Mouse (Mus musculus): Measurements from ENCODE around the gene Exoc7. TPM values are rescaled to one million over a fixed set of nuclear protein-coding genes. Genes with fewer than 3 reads are reported as not detected.
A peak's percentile ranks its signal among the peaks of the same experiment; 100 is the strongest.

Gene Exoc7
- polyA plus RNA-seq, 1 experiment from 2014 or later, result 31.8 TPM

DNA sequence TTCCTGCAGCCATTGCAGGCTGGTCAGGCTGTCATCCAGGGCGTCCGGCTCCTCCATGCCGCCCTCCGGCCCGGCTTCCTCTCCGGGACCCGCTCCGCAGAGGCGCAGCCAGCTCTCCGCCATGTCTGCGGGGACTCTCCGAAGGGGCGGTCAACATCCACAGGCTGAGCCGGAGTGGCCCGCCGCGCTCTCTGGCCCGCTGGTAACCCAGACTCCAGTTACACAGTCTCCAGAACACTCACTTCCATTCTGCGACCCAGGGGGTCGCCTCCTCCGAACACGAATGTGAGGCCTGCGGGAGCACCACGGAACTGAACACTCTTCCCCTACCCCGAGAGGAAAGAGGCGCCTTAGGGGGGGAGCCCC is 27.4 kb upstream of the Exoc7 start:
- ATAC-seq, result no peak
- Histone ChIP-seq H3K27me3 (replicated peaks) (peaks cover 79% of the 10 kb centered on the region), H3K36me3 (no peaks in the 10 kb centered on the region), H3K4me1 (peaks cover 38% of the 10 kb centered on the region), H3K27ac (no peak overlapping the region), H3K9me3 (replicated peaks) (no peaks in the 10 kb centered on the region), H3K4me2 (peak overlapping the region; percentile 98), H3K9ac (no peak overlapping the region), H3K4me3 (peak overlapping the region; percentile 67)
- 5% methylated on average over 26 of the region's 26 CpGs for WGBS (ENCODE audit: insufficient replicate concordance)

DNA sequence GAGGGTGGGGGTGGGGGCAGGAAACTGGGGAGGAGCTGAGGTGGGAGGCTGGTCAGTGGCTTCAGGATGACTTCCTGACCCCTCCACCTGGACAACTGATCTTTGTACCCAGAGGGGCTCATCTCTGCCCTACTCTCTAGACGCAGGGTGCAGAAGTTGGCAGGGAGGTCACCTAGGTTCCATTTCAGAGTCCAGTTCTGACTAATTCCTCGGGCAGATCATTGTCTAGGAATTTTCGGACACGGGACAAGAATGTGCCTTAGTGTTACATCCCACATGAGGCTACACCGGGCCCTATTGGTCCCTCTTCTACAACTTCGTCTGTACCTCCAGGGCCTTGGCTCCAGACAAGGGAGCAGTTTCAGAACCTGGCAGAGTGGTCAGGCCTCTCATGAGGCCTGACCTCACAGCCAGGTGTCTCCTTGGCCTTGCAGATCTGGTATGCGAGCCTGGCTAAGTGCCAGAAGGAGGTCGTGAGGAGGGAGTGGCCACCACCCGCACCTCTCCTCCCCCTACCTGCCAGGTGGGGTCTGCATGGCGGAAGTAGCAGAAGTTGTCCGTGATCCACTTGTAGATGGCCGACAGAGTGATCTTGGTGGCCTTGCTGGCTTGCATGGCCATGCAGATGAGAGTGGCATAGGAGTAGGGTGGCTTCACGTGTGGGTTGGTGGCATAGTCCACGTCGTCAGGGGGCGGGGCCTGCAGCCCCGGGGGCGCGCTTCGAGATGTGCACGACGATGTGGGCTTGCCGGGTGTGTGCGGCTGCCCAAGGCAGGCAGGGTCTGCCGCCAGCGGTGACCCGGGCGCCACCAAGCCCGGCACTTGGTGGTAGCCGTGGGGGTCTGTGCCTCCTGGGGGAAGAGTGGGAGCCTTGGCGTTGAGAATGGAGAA is 26.7 kb upstream of the Exoc7 start:
- WGBS (ENCODE audit: insufficient replicate concordance), result 29% methylated on average over 31 of the region's 31 CpGs
- H3K4me2 ChIP-seq, result peak overlapping the region; percentile 98
- H3K27ac ChIP-seq, result peak overlapping the region; percentile 65; the same call in 1 of the 2 replicates
- H3K4me1 ChIP-seq, result peaks cover 38% of the 10 kb centered on the region
- no peaks in the 10 kb centered on the region for H3K36me3 ChIP-seq
- H3K9me3 ChIP-seq (replicated peaks), result no peaks in the 10 kb centered on the region
- no peak overlapping the region for H3K9ac ChIP-seq
- H3K27me3 ChIP-seq (replicated peaks), result peaks cover 77% of the 10 kb centered on the region
- no peak for ATAC-seq
- peak overlapping the region; percentile 67 for H3K4me3 ChIP-seq

DNA sequence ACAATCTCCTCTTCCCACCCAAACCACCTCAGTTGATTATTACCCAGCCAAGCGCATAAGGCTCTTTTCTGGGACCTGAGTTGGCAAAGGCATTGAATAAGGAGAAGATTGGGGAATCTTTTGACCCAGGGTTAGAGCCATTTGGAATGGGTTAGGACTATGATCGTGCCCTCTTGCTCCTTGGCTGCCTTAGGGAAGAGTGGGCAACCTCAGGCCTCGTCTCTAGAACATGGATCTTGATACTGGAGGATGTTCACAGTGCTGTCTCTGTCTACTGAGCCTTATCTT is 25.9 kb upstream of the Exoc7 start:
- ATAC-seq, result no peak; the same call in 1 of the 2 replicates
- WGBS (ENCODE audit: insufficient replicate concordance), result 58% methylated on average over 3 of the region's 3 CpGs
- Histone ChIP-seq H3K4me2 (peak overlapping the region; percentile 98), H3K4me3 (no peak overlapping the region), H3K27me3 (replicated peaks) (peaks cover 69% of the 10 kb centered on the region), H3K9me3 (replicated peaks) (no peaks in the 10 kb centered on the region), H3K9ac (no peak overlapping the region), H3K36me3 (no peaks in the 10 kb centered on the region), H3K4me1 (peaks cover 38% of the 10 kb centered on the region), H3K27ac (peak overlapping the region; percentile 65)

DNA sequence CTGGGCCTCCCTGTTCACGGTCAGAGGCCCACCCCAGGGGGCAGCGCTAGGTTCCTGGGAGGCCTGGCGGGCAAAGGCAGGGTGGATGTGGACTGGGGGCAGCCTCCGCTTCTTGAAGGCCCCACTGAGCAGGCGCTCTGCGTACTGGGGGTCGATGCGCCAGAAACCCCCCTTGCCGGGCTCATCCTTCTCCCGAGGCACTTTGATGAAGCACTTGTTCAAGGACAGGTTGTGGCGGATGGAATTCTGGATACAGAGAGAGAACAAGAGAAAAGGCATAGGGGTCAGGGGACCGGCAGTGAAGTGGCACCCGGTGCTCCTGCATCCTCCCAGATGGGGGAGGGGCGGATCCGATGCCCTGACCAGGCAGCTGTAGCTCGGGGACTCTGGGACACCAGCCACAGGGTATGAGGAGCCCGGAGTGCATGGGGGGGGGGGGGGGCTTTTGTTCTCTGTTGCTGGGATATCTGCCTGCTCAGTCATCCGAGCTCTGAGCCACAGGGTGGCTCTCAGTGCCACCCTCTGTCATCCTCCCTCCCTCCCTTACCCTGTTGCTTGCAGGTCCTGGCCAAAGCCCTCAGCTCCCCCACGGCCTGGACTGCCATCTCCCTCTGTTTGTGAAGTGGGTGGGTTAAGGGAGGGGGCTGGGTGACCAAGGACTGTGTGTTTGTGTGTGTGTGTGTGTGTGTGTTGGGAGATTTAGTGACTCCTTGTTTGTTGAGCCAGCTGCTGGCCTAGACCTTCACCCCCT is 25.4 kb upstream of the Exoc7 start:
- H3K27ac ChIP-seq, result 0 out of 2 replicates have a peak overlapping the region, but pooled peaks have one; percentile 33
- H3K9ac ChIP-seq, result no peak overlapping the region
- ATAC-seq, result no peak; the same call in 1 of the 2 replicates
- H3K4me3 ChIP-seq, result no peak overlapping the region
- no peaks in the 10 kb centered on the region for H3K9me3 ChIP-seq (replicated peaks)
- 51% methylated on average over 19 of the region's 19 CpGs for WGBS (ENCODE audit: insufficient replicate concordance)
- H3K4me1 ChIP-seq, result peaks cover 38% of the 10 kb centered on the region
- peak overlapping the region; percentile 98 for H3K4me2 ChIP-seq
- H3K36me3 ChIP-seq, result no peaks in the 10 kb centered on the region
- H3K27me3 ChIP-seq (replicated peaks), result peaks cover 64% of the 10 kb centered on the region

DNA sequence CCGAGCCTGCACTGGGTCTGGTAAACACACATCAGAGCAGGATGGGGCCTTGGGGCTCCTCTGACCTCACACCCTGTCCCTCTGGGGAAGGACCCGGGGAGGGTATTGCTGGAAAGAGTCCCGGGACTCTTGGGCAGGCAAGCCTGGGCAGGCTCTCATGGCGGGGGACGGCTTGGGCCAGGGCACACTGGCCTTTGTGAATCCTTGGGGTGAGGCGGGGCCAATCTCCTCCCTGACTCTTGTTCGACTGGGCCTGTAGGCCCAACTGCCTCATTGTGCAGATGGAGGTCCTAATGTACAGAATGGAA is 23.1 kb upstream of the Exoc7 start:
- peaks cover 41% of the 10 kb centered on the region for H3K27me3 ChIP-seq (replicated peaks)
- H3K4me3 ChIP-seq, result no peak overlapping the region
- H3K36me3 ChIP-seq, result no peaks in the 10 kb centered on the region
- no peak overlapping the region for H3K27ac ChIP-seq
- H3K9ac ChIP-seq, result no peak overlapping the region
- no peaks in the 10 kb centered on the region for H3K9me3 ChIP-seq (replicated peaks)
- 61% methylated on average over 7 of the region's 7 CpGs for WGBS (ENCODE audit: insufficient replicate concordance)
- H3K4me1 ChIP-seq, result peaks cover 26% of the 10 kb centered on the region
- H3K4me2 ChIP-seq, result no peak overlapping the region
- ATAC-seq, result no peak

DNA sequence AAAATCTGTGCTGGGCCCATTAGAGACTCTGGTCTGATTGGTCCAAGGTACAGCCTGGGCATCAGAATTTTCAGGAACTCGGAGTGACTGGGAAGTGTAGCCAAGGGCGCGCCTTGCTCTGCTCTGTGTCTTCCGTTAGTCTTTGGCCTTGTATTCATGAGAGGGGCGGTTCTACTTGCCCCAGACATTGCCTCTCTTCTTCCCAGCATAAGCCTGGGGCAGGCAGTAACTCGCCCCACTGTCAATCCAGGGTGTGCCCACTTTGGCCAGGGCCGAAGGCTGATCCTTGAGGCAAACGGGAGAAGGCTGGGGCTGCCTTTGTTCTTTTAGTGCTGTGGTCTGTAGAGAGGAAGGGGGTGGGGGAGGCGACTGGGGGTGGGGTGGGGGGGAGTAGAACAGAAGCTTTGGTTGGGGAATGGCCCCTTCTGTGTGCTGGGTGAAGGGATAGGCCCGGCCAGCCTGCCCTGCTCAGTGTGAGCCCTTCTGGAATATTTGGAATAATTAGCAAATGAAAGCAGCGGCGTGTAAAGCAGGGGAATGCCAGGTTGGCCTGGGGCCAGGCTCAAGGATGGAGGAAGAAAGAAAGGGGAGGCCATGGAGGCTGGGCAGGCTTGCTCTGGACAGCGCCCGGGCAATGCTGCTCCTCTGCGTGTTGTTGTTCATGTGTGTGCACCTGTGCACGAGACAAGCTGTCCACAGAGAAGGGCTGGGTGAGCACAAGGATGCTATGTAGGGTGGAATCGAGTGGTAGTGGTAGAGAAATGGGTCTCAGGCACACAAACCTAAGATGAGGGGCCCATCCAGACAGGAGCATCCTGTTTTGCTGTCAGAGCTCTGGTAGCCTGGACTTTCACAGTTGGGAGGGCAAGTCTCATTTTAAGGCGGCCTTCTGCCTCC is 22.5 kb upstream of the Exoc7 start:
- no peak overlapping the region for H3K9ac ChIP-seq
- peaks cover 35% of the 10 kb centered on the region for H3K27me3 ChIP-seq (replicated peaks)
- 62% methylated on average over 18 of the region's 18 CpGs for WGBS (ENCODE audit: insufficient replicate concordance)
- H3K9me3 ChIP-seq (replicated peaks), result no peaks in the 10 kb centered on the region
- no peak overlapping the region for H3K4me3 ChIP-seq
- no peak for ATAC-seq
- H3K4me1 ChIP-seq, result peaks cover 21% of the 10 kb centered on the region
- no peak overlapping the region for H3K27ac ChIP-seq
- H3K36me3 ChIP-seq, result no peaks in the 10 kb centered on the region
- H3K4me2 ChIP-seq, result no peak overlapping the region

DNA sequence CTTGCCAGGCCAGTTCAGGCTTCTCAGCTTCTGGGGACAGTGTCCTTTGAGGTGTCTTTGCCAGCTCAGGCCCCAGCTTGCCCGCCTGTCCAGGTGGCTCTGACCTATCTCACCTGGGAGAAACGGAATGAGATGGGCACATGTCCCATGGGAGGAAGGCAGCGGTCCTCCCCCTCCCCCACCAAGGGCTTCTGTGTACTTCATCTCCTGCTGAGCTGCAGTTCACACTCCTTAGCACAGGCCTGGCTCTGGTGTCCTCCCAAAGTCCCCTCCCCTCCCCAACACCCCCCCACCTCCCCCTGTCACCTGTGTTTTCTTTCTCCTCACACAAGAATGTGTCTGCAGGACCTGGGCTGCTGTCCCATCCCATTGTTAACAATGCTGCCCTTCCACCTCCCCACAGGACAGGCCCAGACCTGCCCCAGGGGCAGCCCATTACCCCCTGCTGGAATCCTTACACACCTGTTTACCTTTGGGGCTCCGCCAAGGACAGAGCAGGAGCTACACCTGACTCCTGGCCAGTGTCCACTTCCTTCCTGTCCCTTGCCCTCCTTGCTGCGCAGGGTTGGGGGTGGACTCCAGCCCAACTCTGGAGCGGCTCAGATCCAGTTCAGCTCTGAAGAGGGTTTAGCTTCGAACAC is 20.1 kb upstream of the Exoc7 start:
- H3K36me3 ChIP-seq, result no peaks in the 10 kb centered on the region
- H3K4me3 ChIP-seq, result no peak overlapping the region
- H3K4me2 ChIP-seq, result no peak overlapping the region
- 62% methylated on average over 7 of the region's 7 CpGs for WGBS (ENCODE audit: insufficient replicate concordance)
- no peak overlapping the region for H3K27ac ChIP-seq
- ATAC-seq, result no peak
- peaks cover 10% of the 10 kb centered on the region for H3K27me3 ChIP-seq (replicated peaks)
- H3K9me3 ChIP-seq (replicated peaks), result no peaks in the 10 kb centered on the region
- H3K4me1 ChIP-seq, result peaks cover 6% of the 10 kb centered on the region
- no peak overlapping the region for H3K9ac ChIP-seq

DNA sequence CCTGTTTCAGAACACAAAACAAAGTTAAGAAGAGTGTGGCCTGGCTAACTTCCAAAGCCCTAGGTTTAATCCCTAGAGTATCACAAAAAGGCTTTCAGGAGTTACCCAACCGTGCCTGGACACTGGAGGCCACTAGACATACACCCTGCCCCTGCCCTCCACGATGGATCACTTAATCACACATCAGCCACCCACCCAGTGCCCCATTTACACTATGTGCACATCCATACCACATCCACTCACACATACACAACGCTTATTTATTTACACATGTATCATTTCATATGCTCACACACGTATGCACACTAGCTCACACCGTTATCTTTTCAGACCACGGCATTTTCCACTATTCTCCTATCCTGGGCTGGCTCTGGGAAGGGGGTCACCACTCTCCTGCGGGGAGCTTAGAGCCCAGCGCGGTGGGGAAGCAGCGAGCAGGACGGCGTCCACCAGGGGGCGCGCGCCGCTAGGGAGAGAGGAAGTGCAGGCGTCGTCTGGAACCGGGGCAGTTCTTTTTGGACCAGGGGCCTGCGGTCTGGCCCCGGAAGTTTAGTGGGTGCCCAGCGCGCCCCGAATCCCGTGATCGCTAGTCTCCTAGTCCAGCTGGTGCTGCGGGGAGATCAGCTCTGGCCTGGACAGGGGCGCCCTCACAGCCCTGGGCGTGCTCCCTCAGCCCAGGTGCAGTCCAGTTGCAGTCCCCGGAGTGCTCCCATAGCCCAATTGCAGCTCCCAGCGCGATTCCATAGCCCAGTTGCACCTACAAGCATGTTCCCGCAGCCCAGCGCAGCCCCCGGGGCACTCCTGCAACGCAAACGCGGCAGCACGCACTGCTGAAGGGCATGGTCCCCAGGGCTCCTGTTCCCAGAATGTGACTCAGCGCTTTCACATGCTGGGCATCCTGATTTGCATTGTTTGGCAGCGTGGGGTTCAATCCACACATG is 12.0 kb upstream of the Exoc7 start:
- peak; percentile 78 for ATAC-seq
- WGBS (ENCODE audit: insufficient replicate concordance), result 5% methylated on average over 41 of the region's 41 CpGs
- no peak overlapping the region; the same call in 1 of the 2 replicates for H3K27ac ChIP-seq

DNA sequence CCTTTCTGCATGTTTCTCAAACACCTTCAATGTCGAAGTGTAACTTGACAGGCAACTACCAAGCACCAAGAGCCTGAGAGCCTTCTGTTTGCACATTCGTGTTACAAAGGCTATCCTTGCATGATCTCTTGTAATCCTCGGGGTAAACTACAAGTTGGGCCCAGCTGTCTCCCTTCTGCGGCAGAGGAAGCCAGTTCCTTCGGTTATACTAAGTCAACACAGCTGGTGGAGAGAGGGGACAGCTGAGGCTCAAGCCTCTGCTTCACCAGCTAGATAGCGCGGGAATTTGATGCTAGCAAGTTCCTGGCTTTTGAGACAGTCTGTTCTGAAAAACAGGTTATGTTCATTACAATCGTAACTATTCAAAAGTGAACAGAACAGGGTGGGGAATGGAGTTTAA is 5.3 kb upstream of the Exoc7 start:
- Histone ChIP-seq H3K36me3 (no peaks in the 10 kb centered on the region), H3K9ac (no peak overlapping the region), H3K9me3 (replicated peaks) (no peaks in the 10 kb centered on the region), H3K4me2 (no peak overlapping the region), H3K4me3 (no peak overlapping the region), H3K4me1 (peaks cover 27% of the 10 kb centered on the region), H3K27me3 (replicated peaks) (peaks cover 9% of the 10 kb centered on the region), H3K27ac (no peak overlapping the region)
- 61% methylated on average over 8 of the region's 8 CpGs for WGBS (ENCODE audit: insufficient replicate concordance)
- ATAC-seq, result no peak

More for the DNA sequence above, 12.0 kb upstream of the Exoc7 start:
- H3K4me3 ChIP-seq, result peak overlapping the region; percentile 55
- no peaks in the 10 kb centered on the region for H3K9me3 ChIP-seq (replicated peaks)
- H3K27me3 ChIP-seq (replicated peaks), result peaks cover 31% of the 10 kb centered on the region
- H3K9ac ChIP-seq, result peak overlapping the region; percentile 72
- H3K4me1 ChIP-seq, result peaks cover 7% of the 10 kb centered on the region
- no peaks in the 10 kb centered on the region for H3K36me3 ChIP-seq
- H3K4me2 ChIP-seq, result peak overlapping the region; percentile 91

DNA sequence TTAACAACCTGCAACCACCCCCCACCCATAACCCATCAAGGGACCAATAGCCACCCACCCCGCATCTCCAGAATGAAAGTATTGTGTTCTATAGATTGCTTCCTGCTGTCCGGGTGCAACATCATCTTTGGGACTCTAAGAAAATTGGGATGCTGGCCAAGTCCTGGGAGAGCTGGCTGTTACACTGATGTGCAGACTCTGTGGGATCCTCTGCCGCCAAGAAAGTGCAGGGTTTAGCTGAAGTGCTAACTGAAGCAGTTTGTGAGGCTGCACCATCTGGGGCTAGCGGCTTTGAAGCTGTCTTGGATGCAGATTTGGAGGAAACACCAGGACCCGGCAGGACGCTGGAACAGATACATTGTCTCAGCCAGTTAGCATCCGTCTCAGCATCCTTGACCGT is 4.1 kb upstream of the Exoc7 start:
- H3K9ac ChIP-seq, result no peak overlapping the region
- no peaks in the 10 kb centered on the region; the same call in 1 of the 2 replicates for H3K27me3 ChIP-seq (replicated peaks)
- no peak overlapping the region for H3K27ac ChIP-seq
- no peak for ATAC-seq
- no peaks in the 10 kb centered on the region for H3K36me3 ChIP-seq
- WGBS (ENCODE audit: insufficient replicate concordance), result 70% methylated on average over 8 of the region's 8 CpGs
- no peak overlapping the region for H3K4me3 ChIP-seq
- H3K9me3 ChIP-seq (replicated peaks), result no peaks in the 10 kb centered on the region
- no peak overlapping the region for H3K4me2 ChIP-seq
- H3K4me1 ChIP-seq, result peaks cover 34% of the 10 kb centered on the region
